In genomic region chr1:90373001-90373400, GRCm38 (mm10) we compare ENCODE assay signal across 23 mouse cellular contexts.
DNase-seq lines count a peak whose midpoint lies in the region; ATAC-seq and TF ChIP-seq lines count a peak whose summit lies in the region.
"Had no signal": no experiment of that assay in that cellular context is flagged by ENCODE, and none has a peak within 500 bp of the region (broad histone marks: within the 10 kb centered on the region; RNA-seq: fewer than 3 reads in every experiment).

No protein-coding gene starts in this region.

- 51% methylated on average over 5 of the region's 5 CpGs for WGBS in forebrain, embryonic 13.5 days
- 70% methylated on average over 5 of the region's 5 CpGs for WGBS in forebrain, embryonic 11.5 days
- 51% methylated on average over 5 of the region's 5 CpGs for WGBS in forebrain, embryonic 15.5 days
- 84% methylated on average over 5 of the region's 5 CpGs for WGBS in forebrain, embryonic 10.5 days
- 49% methylated on average over 5 of the region's 5 CpGs for WGBS in forebrain, postnatal 0 days

- TF ChIP-seq POLR2A in brain, embryonic 14.5 days (IDR thresholded peaks at IDR 0.05; ENCODE audit: borderline replicate concordance, extremely low read depth, insufficient read depth, insufficient read length, poor library complexity, severe bottlenecking): no peak

- peak; percentile 55; the same call in 1 of the 2 replicates for ATAC-seq in forebrain, embryonic 13.5 days
- no peak for ATAC-seq in forebrain, embryonic 11.5 days (replicated peaks; ENCODE audit: low FRiP score)
- ATAC-seq in forebrain, embryonic 15.5 days (replicated peaks): 0 out of 2 replicates have a peak, but pooled peaks have one; percentile 51
- peak; percentile 63 for ATAC-seq in forebrain, postnatal 0 days
- ATAC-seq: activated CD4-positive, CD25-positive, alpha-beta regulatory T cell, adult 4 months; CD4-positive, CD25-positive, alpha-beta regulatory T cell, adult 4 months; Patski had no signal

- no peak overlapping the region for H3K9ac ChIP-seq in forebrain, embryonic 13.5 days
- no peak overlapping the region for H3K9ac ChIP-seq in forebrain, embryonic 11.5 days (ENCODE audit: low read length)
- no peak overlapping the region for H3K9ac ChIP-seq in forebrain, embryonic 15.5 days (replicated peaks)
- H3K9ac ChIP-seq in forebrain, postnatal 0 days: no peak overlapping the region
- H3K9ac ChIP-seq: embryonic facial prominence, embryonic 12.5 days had no signal

- no peak overlapping the region for H3K4me3 ChIP-seq in forebrain, embryonic 13.5 days
- H3K4me3 ChIP-seq in forebrain, embryonic 11.5 days (ENCODE audit: low read depth, low read length): no peak overlapping the region
- no peak overlapping the region for H3K4me3 ChIP-seq in forebrain, embryonic 15.5 days
- H3K4me3 ChIP-seq in forebrain, embryonic 10.5 days: no peak overlapping the region
- H3K4me3 ChIP-seq in forebrain, postnatal 0 days (ENCODE audit: low read depth, low read length): no peak overlapping the region
- H3K4me3 ChIP-seq: embryonic facial prominence, embryonic 10.5 days; embryonic facial prominence, embryonic 12.5 days had no signal

- H3K36me3 ChIP-seq in forebrain, embryonic 13.5 days (ENCODE audit: poor library complexity, severe bottlenecking): no peaks in the 10 kb centered on the region
- no peaks in the 10 kb centered on the region for H3K36me3 ChIP-seq in forebrain, embryonic 11.5 days (ENCODE audit: control insufficient read depth, insufficient read depth, low read length)
- H3K36me3 ChIP-seq in forebrain, embryonic 15.5 days: no peaks in the 10 kb centered on the region
- H3K36me3 ChIP-seq in forebrain, embryonic 10.5 days (replicated peaks): no peaks in the 10 kb centered on the region
- H3K36me3 ChIP-seq in forebrain, postnatal 0 days (ENCODE audit: insufficient read depth): no peaks in the 10 kb centered on the region
- H3K36me3 ChIP-seq: embryonic facial prominence, embryonic 10.5 days; embryonic facial prominence, embryonic 12.5 days; G1E had no signal

- peaks cover 5% of the 10 kb centered on the region; the same call in 1 of the 2 replicates for H3K9me3 ChIP-seq in forebrain, embryonic 13.5 days (replicated peaks)
- H3K9me3 ChIP-seq in forebrain, embryonic 11.5 days (ENCODE audit: control insufficient read depth, low read length): peaks cover 2% of the 10 kb centered on the region; the same call in 1 of the 2 replicates
- H3K9me3 ChIP-seq in forebrain, embryonic 15.5 days: peaks cover 3% of the 10 kb centered on the region; the same call in 1 of the 2 replicates
- H3K9me3 ChIP-seq in forebrain, embryonic 10.5 days: no peaks in the 10 kb centered on the region; the same call in 1 of the 2 replicates
- no peaks in the 10 kb centered on the region for H3K9me3 ChIP-seq in forebrain, postnatal 0 days (ENCODE audit: low read length)
- H3K9me3 ChIP-seq: embryonic facial prominence, embryonic 10.5 days; embryonic facial prominence, embryonic 12.5 days had no signal

- H3K27ac ChIP-seq in forebrain, embryonic 13.5 days: 0 out of 2 replicates have a peak overlapping the region, but pooled peaks have one; percentile 1
- no peak overlapping the region for H3K27ac ChIP-seq in forebrain, embryonic 11.5 days (ENCODE audit: low read depth, low read length)
- H3K27ac ChIP-seq in forebrain, embryonic 15.5 days (replicated peaks): peak overlapping the region; percentile 66
- H3K27ac ChIP-seq in forebrain, embryonic 10.5 days: no peak overlapping the region
- H3K27ac ChIP-seq in forebrain, postnatal 0 days (ENCODE audit: low read depth, low read length): no peak overlapping the region
- H3K27ac ChIP-seq: embryonic facial prominence, embryonic 10.5 days; embryonic facial prominence, embryonic 12.5 days had no signal

- H3K4me1 ChIP-seq in forebrain, embryonic 13.5 days: no peaks in the 10 kb centered on the region
- no peaks in the 10 kb centered on the region for H3K4me1 ChIP-seq in forebrain, embryonic 11.5 days (replicated peaks; ENCODE audit: control insufficient read depth, insufficient read depth, low read length)
- H3K4me1 ChIP-seq in forebrain, embryonic 15.5 days: 0 out of 2 replicates have a peak, but pooled peaks cover 3% of the 10 kb centered on the region
- H3K4me1 ChIP-seq in forebrain, embryonic 10.5 days: no peaks in the 10 kb centered on the region
- H3K4me1 ChIP-seq in forebrain, postnatal 0 days (ENCODE audit: insufficient read depth): no peaks in the 10 kb centered on the region

- DNase-seq in forebrain, embryonic 11.5 days (ENCODE audit: low spot score): no peak
- DNase-seq in forebrain, embryonic 10.5 days (ENCODE audit: extremely low spot score, low spot score): no peak
- peak; percentile 75 for DNase-seq in brain, embryonic 14.5 days (ENCODE audit: low read depth)
- no peak for DNase-seq in forebrain, postnatal 0 days
- DNase-seq in spleen, postnatal 4 days (ENCODE audit: low spot score in 2 of 2): no peak
- DNase-seq: adrenal gland, adult 8-10 months; adrenal gland, postnatal 14 days; adrenal gland, postnatal 36 days; B cell, adult 2 months; cerebellum, adult 11-12 months; cerebellum, adult 2 months; cerebellum, adult 9-10 months; cerebellum, postnatal 10 days; cerebellum, postnatal 25 days had no signal

- H3K4me2 ChIP-seq in forebrain, embryonic 13.5 days: no peak overlapping the region
- H3K4me2 ChIP-seq in forebrain, embryonic 11.5 days (ENCODE audit: low read depth, low read length, severe bottlenecking): no peak overlapping the region
- no peak overlapping the region for H3K4me2 ChIP-seq in forebrain, embryonic 15.5 days (replicated peaks)
- no peak overlapping the region for H3K4me2 ChIP-seq in forebrain, postnatal 0 days (ENCODE audit: low read depth)
- H3K4me2 ChIP-seq: embryonic facial prominence, embryonic 12.5 days had no signal

- TF ChIP-seq CTCF in brain, embryonic 14.5 days (IDR thresholded peaks at IDR 0.05; ENCODE audit: borderline replicate concordance, extremely low read depth, insufficient read depth, insufficient read length): no peak
- no peak for TF ChIP-seq CTCF in forebrain, postnatal 0 days (IDR thresholded peaks at IDR 0.05; ENCODE audit: low read depth)

- no peaks in the 10 kb centered on the region for H3K27me3 ChIP-seq in forebrain, embryonic 13.5 days
- no peaks in the 10 kb centered on the region for H3K27me3 ChIP-seq in forebrain, embryonic 11.5 days (ENCODE audit: control insufficient read depth, insufficient read depth, low read length)
- H3K27me3 ChIP-seq in forebrain, embryonic 15.5 days: no peaks in the 10 kb centered on the region
- no peaks in the 10 kb centered on the region for H3K27me3 ChIP-seq in forebrain, embryonic 10.5 days (ENCODE audit: poor library complexity, severe bottlenecking)
- H3K27me3 ChIP-seq in forebrain, postnatal 0 days (ENCODE audit: insufficient read depth, low read length): no peaks in the 10 kb centered on the region
- H3K27me3 ChIP-seq: CH12.LX; embryonic facial prominence, embryonic 12.5 days; Patski had no signal

Comparison
In these comparisons a context has a peak if more than half of its experiments do, and no peak if none do; other contexts are left out.
1. H3K27ac ChIP-seq: peak in forebrain, embryonic 13.5 days (single experiment) and forebrain, embryonic 15.5 days (single experiment); none in forebrain, embryonic 11.5 days (single experiment), forebrain, embryonic 10.5 days (single experiment) and forebrain, postnatal 0 days (single experiment).